Mouse (Mus musculus) urinary bladder, adult 18-20 months (tissue): ENCODE measurements around the gene H13.
A peak's percentile ranks its signal among the peaks of the same experiment; 100 is the strongest.

ENCODE experiments used
- DNase-seq, 2 experiments: peaks; one replicate each; pipeline ENCODE4 v3.0.0; 2022; ENCODE audit warnings: low spot score in 2 of 2, mixed read lengths in 2 of 2

Gene H13

GRCm38 (mm10) chr2:152669256-152669638, at the start of gene H13:
TSS of gene H13 (plus strand) at chr2:152669461.
- peak; percentile 82 to 84 for DNase-seq

GRCm38 (mm10) chr2:152620367-152621134, 48.7 kb upstream of the H13 start:
- no peak for DNase-seq

DNA sequence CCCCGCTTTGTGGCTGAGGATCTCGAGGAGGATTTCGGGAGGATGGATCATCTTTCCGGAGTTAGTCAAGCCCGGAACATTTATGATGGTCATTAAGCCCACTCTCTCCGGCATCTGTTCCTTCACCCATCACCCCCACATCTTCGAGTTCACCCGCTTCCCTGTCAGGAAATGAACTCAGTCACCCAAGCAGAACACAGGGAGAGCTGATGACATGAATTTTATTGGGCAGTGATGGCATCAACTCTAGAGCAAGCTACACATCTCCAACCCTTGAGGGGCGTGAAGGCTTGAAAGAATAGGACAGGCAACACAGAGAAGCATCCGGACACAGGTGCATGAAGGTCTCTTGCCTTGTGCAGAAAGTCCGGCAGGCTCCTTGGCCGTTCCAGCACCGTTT, 47.1 kb upstream of the H13 start:
- no peak for DNase-seq

DNA sequence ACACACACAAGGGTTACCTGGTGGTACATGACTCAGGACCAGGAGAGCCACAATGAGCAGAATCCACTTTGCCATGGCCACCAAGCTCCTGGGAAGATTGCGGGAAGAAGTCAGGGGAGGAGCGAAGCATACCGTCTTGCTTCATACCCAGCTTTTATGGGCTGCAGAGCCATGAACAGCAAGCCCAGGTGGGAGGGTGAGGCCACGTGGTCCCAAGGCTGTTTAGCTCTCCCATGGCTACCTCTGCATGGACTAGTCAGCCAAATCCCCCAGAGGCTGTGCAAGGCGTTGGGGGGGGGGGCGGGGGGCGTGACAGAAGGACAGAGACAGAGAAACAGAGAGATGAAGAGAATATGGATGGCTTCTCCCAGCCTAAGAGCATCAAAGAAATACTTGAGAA, 46.3 kb upstream of the H13 start, which contains the start of gene Defb25:
Defb25 (minus strand) TSS at position 101 of the 400 bp plus-strand sequence.
- DNase-seq, result no peak

DNA sequence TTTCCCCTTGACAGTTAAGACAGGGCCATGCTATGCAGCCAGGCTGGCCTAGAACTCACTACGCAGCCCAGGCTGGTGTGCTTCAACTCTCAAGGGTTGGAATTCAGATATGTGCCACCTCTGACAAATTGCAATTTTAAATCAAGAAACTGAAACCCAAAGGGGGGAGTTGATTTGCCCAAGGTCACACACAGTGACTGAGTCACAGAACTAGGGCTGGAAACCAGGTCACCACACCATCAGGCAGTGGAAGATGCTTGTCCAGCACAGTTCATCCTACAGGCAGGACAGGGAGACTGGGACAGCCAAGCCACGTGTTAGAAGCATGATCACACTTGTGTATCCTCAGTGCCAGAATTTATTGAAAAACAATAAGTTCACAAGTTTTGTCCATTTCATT, 44.7 kb upstream of the H13 start:
- DNase-seq, result no peak

GRCm38 (mm10) chr2:152625256-152625655, 44.0 kb upstream of the H13 start:
- DNase-seq, result no peak

GRCm38 (mm10) chr2:152626774-152627591, 42.3 kb upstream of the H13 start, which contains the start of gene Rem1:
TSS of gene Rem1 (plus strand) at chr2:152626951.
- no peak for DNase-seq

DNA sequence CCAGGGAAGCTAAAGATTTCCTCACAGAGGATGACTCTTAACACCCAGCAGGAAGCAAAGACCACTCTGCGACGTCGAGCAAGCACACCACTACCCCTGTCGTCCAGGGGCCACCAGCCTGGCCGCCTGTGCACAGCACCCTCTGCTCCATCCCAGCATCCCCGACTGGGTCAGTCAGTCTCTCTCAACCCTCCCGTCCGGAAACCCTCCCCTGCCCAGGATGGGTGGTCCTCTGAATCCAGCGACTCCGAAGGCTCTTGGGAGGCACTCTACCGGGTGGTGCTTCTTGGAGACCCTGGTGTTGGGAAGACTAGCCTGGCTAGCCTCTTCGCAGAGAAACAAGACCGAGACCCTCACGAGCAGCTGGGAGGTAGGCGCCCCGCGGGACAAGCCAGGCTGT, 41.2 kb upstream of the H13 start:
- DNase-seq, result no peak

GRCm38 (mm10) chr2:152629239-152629638, 40.0 kb upstream of the H13 start:
- no peak for DNase-seq

GRCm38 (mm10) chr2:152629904-152630303, 39.4 kb upstream of the H13 start:
- no peak for DNase-seq

DNA sequence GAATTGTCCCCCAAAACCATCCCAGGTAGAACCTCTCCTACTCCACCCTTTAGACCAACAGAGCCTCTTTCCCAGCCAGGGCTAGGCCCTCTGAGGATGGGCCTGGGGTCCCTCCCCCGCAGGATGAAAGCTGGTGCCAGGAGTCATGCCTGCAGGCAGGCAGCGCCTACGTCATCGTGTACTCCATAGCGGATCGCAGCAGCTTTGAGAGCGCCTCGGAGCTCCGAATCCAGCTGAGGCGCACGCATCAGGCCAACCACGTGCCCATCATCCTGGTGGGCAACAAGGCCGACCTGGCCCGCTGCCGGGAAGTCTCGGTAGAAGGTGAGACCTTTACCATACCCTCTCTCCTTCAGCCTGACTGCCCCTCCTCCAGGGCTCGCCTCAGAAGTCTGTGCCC, 35.9 kb upstream of the H13 start:
- DNase-seq, result no peak

DNA sequence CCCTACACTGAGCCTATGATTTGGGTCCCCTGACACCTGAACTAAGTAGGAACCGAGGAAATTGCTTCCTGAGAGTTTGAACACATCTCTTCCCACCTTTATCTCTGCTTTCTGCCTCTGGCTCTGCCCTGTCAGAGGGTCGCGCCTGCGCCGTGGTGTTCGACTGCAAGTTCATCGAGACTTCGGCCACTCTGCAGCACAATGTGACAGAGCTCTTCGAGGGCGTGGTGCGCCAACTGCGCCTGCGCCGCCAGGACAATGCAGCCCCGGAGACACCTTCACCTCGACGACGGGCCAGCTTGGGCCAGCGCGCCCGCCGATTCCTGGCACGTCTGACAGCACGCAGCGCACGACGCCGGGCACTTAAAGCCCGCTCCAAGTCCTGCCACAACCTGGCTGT, 35.0 kb upstream of the H13 start:
- no peak for DNase-seq

DNA sequence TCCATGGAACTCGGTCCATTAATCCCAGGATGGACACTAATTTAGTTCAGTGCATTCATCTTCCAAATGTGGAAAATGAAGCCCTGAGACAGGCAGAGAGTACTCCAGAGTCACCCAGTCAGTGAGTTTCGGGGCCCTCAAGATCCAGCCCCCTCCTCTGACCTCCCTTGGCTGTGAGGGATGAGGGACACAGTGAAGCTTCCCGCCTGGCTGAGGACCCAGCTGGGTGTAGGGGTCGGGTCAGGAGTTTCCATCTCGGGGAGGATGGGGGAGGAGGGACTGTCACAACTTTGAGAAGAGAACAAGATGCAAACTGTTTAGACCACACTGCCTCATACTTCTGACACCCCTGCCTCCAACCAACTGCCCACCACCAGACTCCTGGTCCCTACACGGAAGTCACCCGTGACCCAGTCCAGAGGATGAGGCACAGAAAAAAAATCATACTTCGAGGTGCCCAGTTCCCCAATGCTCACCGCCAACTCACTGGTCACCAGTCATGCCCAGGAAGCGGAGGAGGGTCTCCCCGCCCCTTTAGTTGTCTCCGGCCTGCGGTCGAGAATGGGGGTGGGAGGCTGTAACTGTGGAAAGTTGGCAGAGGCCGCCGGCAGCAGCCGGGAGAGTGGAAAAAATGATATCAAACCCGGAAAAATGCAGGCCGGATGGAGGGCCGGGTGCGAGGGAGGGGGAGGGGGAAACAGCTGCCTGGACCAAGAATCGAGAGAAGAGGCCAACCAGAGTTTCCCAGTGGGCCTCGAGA, 32.8 kb upstream of the H13 start:
- DNase-seq, result peak in 1 of 2 experiments; percentile 49

DNA sequence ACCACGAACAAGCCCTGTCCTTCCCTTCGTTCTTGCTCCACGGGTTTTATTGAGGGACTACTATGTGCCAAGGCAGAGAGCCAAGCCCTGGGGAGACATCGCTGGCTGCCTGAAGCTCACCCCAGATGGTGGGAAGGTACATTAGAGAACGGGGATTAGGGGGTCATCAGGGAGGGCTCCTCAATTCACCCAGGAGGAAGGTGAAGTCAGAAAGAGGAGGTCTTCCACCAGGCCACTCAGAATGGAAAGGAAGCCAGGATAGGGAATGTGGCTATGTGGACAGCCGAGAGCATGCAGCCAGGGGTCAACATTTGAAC, 32.3 kb upstream of the H13 start:
- DNase-seq, result no peak

- no peak for DNase-seq
Measured at GRCm38 (mm10) chr2:152637381-152637780, 31.9 kb upstream of the H13 start.

DNA sequence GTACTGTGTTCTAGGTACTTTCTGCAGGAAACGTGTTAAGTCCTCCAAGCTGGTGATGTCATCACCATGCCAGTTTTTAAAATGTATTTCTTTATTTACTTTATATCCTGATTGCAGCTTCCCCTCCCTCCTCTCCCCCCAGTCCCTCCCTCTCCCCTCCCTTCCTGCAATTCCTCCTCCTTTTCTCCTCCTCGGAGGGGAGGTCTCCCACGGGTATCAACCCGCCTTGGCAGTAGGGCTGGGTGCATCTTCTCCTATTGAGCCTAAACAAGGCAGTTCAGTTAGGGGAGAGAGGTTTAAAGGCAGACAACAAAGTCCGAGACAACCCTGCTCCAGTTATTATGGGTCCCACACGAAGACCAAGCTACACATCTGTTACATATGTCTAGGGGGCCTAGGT, 30.4 kb upstream of the H13 start:
- no peak for DNase-seq

DNA sequence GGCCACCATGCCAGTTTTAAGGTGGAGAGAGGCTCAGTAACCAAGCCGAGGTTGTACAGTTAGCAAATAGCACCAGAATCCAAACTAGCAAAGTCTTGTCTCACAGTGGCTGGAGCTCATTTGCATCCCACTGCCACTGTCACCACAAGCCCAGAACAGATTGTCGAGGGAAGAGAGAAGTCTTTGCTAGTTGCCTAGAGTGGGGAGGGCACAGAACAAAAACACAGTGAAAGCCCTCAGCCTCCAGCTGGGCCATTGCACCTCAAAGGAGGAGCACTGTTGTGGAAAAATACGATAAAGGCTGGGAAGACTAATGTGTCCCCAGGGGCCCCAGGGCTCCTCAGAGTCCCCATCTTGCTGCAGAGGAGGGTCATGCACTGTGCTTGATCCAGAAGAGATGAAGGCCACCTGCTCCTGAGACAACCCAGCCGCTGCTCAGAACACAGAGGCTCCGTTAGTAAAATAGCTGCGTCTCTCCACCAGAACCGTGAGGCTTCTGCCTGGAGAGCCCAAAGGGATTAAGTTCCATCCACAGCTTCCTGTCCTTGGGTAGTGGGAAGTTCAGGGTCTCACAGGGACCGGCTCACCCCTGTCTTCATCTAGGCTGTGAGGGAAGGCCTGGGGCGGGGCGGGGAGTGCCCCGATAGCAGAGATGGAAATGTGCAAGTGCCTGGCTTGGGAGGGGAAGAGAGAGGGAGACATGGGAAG, 29.7 kb upstream of the H13 start:
- DNase-seq, result peak in 1 of 2 experiments; percentile 35

GRCm38 (mm10) chr2:152652901-152653620, 16.2 kb upstream of the H13 start:
- no peak for DNase-seq

- DNase-seq, result peak in 1 of 2 experiments; percentile 37
Measured at GRCm38 (mm10) chr2:152653874-152654715, 15.2 kb upstream of the H13 start.

DNA sequence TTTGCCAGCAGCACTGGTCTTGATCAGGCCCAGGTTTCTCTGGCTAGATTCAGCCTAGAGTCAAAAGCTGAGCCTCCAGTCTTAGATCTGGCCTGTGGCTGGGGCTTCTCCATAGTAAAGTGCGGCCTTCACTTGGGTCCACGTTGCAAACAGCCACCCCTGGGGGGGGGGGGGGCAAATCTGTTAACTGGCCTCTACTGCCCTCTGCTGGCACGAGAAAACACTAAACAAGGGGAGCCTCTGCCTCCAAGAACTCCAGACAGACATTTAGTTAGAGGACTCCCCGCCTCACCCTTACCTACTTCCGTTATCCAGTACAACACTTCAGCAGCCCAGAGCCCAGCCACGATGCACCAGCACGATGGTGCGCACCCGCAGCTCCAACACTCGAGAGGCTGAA, 11.9 kb upstream of the H13 start:
- DNase-seq, result peak in 1 of 2 experiments; percentile 21
